Mouse (Mus musculus) limb, embryonic 13.5 days (tissue): Measurements from ENCODE around the gene Rnf151. TPM values are rescaled to one million over a fixed set of nuclear protein-coding genes. Genes with fewer than 3 reads are reported as not detected.
"Not testable (repeated sequence)": the region's sequence is repeated elsewhere in the genome, so short reads cannot be mapped to it uniquely, and the experiment has no call there.

Source experiments
- ATAC-seq: fragments of 200-750 bp; cut with Nextera tagmentation; 2 replicates; pipeline ENCODE4 v1.8.0; 2017; ENCODE audit warnings: low read depth, moderate number of reproducible peaks, moderate TSS enrichment; ENCODE audit not compliant: low FRiP score
- H3K27ac ChIP-seq: fragments of 300-500 bp; sonication (generic); 2 replicates; pipeline ENCODE4 v1.5.1; 2015; ENCODE audit warnings: inconsistent platforms, mild to moderate bottlenecking, moderate library complexity
- H3K27me3 ChIP-seq: fragments of 300-500 bp; sonication (generic); 2 replicates; pipeline ENCODE4 v1.6.1; 2015; ENCODE audit warnings: mild to moderate bottlenecking, inconsistent platforms
- H3K36me3 ChIP-seq: fragments of 300-500 bp; sonication (generic); 2 replicates; pipeline ENCODE4 v1.6.1; 2015; ENCODE audit warnings: inconsistent platforms, mild to moderate bottlenecking, moderate library complexity
- H3K4me1 ChIP-seq: fragments of 300-500 bp; sonication (generic); 2 replicates; pipeline ENCODE4 v1.6.1; 2015; ENCODE audit warnings: inconsistent platforms
- H3K4me2 ChIP-seq: fragments of 300-500 bp; sonication (generic); replicated peaks from 2 replicates; pipeline ENCODE4 v1.6.1; 2015; ENCODE audit warnings: inconsistent platforms, mild to moderate bottlenecking, moderate library complexity
- H3K4me3 ChIP-seq: fragments of 300-500 bp; sonication (generic); 2 replicates; pipeline ENCODE4 v1.5.1; 2015; ENCODE audit warnings: moderate library complexity, mild to moderate bottlenecking, inconsistent platforms
- H3K9ac ChIP-seq: fragments of 300-500 bp; sonication (generic); 2 replicates; pipeline ENCODE4 v1.6.1; 2015; ENCODE audit warnings: mild to moderate bottlenecking, inconsistent platforms
- H3K9me3 ChIP-seq: fragments of 300-500 bp; sonication (generic); 2 replicates; pipeline ENCODE4 v1.6.1; 2016; ENCODE audit warnings: inconsistent platforms
- whole genome bisulfite sequencing: fragments of 180-500 bp; shearing (Covaris S2); methylation state at CpG from one replicate; pipeline ENCODE4 v1.1.7; 2015; 5-methylcytosine and 5-hydroxymethylcytosine counted together
- polyA plus RNA-seq: library from polyadenylated mRNA; unstranded; fragments of >200 nt; fragmentation: Nextera tagmentation; extraction: Ambion mirVana; gene quantifications from 2 replicates; pipeline ENCODE4 v1.2.1, GENCODE M21; 2015

Rnf151 gene
- polyA plus RNA-seq, 1 experiment from 2014 or later: not detected

DNA sequence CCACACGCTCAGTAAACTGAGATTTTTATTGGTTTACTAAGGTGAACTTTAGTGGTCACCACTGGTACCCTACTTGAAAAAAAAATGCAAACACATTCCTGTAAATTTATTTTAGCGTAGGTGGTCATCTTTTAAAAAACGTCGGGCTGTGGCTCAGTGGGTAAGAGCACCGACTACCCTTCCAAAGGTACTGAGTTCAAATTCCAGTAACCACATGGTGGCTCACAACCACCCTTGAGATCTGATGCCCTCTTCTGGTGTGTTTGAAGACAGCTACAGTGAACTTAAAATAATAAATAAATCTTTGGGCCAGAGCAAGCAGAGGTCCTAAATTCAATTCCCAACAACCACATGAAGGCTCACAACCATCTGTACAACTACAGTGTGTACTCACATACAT, 1.1 kb upstream of the Rnf151 start:
- Histone ChIP-seq H3K4me1 (peaks cover 32% of the 10 kb centered on the region), H3K4me2 (peak overlapping the region; percentile 91), H3K36me3 (peaks cover 47% of the 10 kb centered on the region), H3K9ac (peak overlapping the region; percentile 92), H3K4me3 (peak overlapping the region; percentile 84)
- not testable (repeated sequence) for H3K27me3 ChIP-seq, H3K27ac ChIP-seq, ATAC-seq, H3K9me3 ChIP-seq
- WGBS: 63% methylated on average over 5 of the region's 5 CpGs

DNA sequence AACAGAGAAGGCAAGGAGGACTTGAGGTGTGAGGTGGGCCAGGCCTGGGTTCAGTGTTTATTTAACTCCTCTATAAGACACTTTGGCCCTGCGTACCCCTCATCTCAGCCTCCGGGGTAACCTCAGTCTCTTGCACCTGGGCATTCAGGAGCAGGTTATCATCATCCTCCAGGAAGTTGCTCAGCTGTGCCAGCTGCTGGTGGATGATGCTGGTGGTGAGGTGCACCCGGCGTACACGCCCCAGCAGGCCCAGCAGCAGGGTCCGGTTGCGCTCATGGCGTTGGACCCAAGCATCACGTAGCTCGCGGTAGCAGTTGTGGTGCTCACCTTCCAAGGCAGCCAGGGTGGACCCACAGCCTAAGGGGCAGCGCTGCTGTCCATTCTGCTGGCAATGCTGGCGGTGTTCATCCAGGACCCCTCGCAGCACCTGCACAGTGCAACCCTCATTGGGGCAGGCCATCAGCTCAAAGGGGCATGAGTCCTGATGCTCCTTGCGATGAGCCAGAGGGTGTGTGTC, 1.6 kb downstream of the Rnf151 start:
- WGBS: 97% methylated on average over 15 of the region's 15 CpGs
- H3K9ac ChIP-seq: no peak overlapping the region

DNA sequence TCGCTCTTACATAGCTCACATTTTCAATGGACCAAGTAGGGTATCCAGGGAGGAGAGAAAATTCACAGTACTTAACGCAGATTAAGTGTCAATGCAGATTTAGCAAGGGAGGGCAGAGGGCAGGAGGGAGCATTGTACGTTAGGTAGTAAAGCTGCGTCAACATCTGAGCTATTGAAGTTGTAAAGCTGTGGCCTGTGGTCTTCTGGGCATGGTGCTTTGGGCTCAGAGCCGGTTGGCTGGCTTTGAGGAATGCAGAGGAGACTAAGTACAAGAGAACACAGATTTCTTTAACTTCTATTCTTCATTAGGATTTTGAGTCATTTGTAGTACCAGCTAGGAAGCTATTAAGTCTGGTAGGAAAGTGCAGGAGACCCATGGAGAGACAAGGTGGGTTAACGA, 2.3 kb downstream of the Rnf151 start:
- Histone ChIP-seq H3K36me3 (peaks cover 28% of the 10 kb centered on the region), H3K27me3 (no peaks in the 10 kb centered on the region), H3K9me3 (no peaks in the 10 kb centered on the region), H3K27ac (no peak overlapping the region), H3K4me3 (no peak overlapping the region), H3K4me1 (peaks cover 6% of the 10 kb centered on the region), H3K9ac (no peak overlapping the region), H3K4me2 (no peak overlapping the region)
- 67% methylated on average over 6 of the region's 6 CpGs for WGBS
- no peak for ATAC-seq

More for the DNA sequence above, 1.6 kb downstream of the Rnf151 start:
- Histone ChIP-seq H3K27me3 (no peaks in the 10 kb centered on the region), H3K4me1 (peaks cover 8% of the 10 kb centered on the region), H3K36me3 (peaks cover 32% of the 10 kb centered on the region), H3K4me2 (no peak overlapping the region), H3K9me3 (no peaks in the 10 kb centered on the region), H3K27ac (no peak overlapping the region), H3K4me3 (no peak overlapping the region)
- ATAC-seq: no peak

DNA sequence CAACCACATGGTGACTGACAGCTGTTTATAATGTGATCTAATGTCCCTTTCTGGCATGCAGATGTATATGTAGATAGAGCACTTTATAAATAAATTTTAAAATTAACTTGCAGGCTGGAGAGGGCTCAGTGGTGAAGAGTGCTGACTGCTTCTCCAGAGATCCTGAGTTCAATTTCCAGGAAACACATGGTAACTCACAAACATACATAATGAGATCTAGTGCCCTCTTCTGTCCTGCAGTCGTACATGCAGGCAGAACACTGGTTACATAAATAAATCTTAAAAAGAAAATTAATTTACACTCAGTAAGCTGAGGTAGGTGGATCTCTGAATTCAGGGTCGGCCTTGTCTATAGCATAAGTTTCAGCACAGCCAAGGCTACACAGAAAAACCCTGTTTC, 9.2 kb downstream of the Rnf151 start:
- H3K9me3 ChIP-seq: no peaks in the 10 kb centered on the region
- H3K27ac ChIP-seq: no peak overlapping the region
- 0 out of 2 replicates have a peak overlapping the region, but pooled peaks have one; percentile 85 for H3K4me3 ChIP-seq
- H3K27me3 ChIP-seq: no peaks in the 10 kb centered on the region
- H3K4me1 ChIP-seq: peaks cover 14% of the 10 kb centered on the region
- peak overlapping the region; percentile 84; the same call in 1 of the 2 replicates for H3K4me2 ChIP-seq
- ATAC-seq: no peak
- WGBS: 35% methylated on average over 2 of the region's 2 CpGs
- H3K36me3 ChIP-seq: peaks cover 23% of the 10 kb centered on the region
- H3K9ac ChIP-seq: no peak overlapping the region

DNA sequence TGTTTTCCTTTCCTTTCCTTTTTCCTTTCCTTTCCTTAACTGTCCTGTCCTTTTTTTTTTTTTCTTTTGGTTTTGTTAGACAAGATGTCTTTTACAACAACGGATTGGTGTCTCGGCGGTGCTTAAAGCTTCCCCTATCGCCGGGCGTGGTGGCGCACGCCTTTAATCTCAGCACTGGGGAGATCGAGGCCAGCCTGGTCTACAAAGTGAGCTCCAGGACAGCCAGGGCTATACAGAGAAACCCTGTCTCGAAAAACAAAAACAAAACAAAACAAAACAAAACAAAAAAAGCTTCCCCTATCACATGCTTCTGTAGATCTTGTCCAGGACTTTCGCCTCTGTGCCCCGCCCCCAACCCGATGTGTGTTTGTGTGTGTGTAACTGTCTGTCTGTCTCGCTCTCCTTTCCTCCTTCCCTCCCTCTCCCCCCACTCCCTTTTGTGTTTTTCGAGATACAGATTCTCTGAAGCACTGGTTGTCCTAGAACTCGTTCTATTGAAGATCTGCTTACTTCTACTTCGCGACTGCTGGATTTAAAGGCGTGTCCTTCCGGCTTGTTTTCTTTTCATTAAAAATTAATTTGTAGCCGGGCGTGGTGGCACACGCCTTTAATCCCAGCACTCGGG, 9.9 kb downstream of the Rnf151 start:
- Histone ChIP-seq H3K4me1 (peaks cover 14% of the 10 kb centered on the region), H3K9me3 (no peaks in the 10 kb centered on the region), H3K4me2 (peak overlapping the region; percentile 84), H3K36me3 (peaks cover 29% of the 10 kb centered on the region), H3K27ac (peak overlapping the region; percentile 67), H3K4me3 (peak overlapping the region; percentile 85), H3K9ac (peak overlapping the region; percentile 81), H3K27me3 (no peaks in the 10 kb centered on the region)
- 6% methylated on average over 24 of the region's 24 CpGs for WGBS
- peak; percentile 14; the same call in 1 of the 2 replicates for ATAC-seq

DNA sequence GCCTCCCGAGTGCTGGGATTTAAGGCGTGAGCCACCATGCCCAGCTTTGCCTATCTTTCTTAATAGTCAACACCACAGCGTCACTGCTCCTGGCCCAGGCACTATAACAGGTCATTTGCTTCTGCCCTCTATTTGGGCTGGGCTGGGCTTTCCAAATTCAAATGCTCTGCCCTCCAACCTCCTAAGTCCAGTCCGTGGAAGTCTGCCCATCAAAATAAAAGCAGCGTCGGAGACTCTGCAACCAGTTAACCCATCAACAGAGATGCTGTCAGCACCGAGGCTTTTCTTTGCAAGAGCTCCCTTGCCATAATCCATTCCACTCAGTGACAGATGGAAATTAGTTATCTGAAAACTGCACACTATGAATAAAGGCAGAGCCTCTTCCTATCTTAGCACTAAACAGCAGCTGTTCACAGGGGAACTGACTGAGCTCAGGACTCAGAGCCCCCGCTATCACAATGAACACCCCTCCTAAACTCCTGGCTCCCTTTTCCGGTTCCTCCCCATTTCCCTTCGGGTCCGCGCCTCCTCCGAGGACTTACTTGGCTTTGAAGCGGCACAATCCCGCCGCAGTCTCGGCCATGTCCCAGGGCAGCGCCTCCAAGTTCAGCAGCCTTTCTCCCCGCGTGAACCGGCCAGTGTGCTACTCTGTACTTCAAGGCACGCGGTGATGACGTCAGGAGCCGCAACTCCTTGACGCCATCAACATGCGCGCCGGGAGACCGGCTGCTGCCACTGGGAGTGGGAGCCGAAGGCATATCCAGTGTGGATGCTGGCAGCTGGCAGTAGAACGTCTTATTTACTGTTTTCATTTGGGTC, 10.7 kb downstream of the Rnf151 start, which contains the start of gene Tbl3:
Gene Tbl3, minus strand, starts transcription at position 679 of the 819 bp plus-strand sequence.
- H3K4me1 ChIP-seq: peaks cover 14% of the 10 kb centered on the region
- H3K9ac ChIP-seq: peak within 1 kb of the TSS; percentile 81
- H3K4me2 ChIP-seq: peak within 1 kb of the TSS; percentile 84
- no peaks in the 10 kb centered on the region for H3K27me3 ChIP-seq
- 4% methylated on average over 32 of the region's 32 CpGs for WGBS
- no peaks in the 10 kb centered on the region for H3K9me3 ChIP-seq
- peaks cover 36% of the 10 kb centered on the region for H3K36me3 ChIP-seq
- H3K4me3 ChIP-seq: peak within 1 kb of the TSS; percentile 85
- ATAC-seq: peak; percentile 86
- H3K27ac ChIP-seq: peak within 1 kb of the TSS; percentile 67

DNA sequence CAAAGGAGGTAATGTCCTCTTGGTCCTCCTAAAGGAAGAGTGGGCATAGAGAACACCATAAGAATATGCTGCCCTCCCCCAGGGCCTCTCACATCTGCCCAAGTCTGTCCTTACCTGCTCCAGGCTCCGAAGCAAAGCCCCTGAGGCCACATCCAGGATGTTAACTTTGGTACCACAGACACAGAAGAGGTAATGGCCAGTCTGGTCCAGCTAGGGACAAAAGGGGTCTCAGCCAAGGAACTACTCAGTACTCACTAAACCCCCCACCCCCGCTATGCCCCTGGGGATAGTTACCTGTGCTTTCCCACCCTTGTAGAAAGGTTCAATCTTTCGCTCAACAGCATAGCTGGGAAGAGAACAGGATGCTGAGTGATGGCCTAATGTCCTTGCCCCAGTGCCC, 12.0 kb downstream of the Rnf151 start:
- WGBS: 89% methylated on average over 3 of the region's 3 CpGs
- Histone ChIP-seq H3K9me3 (no peaks in the 10 kb centered on the region), H3K27me3 (no peaks in the 10 kb centered on the region), H3K9ac (no peak overlapping the region), H3K4me3 (peak overlapping the region; percentile 15), H3K4me2 (peak overlapping the region; percentile 84; the same call in 1 of the 2 replicates), H3K36me3 (peaks cover 50% of the 10 kb centered on the region), H3K4me1 (peaks cover 14% of the 10 kb centered on the region), H3K27ac (no peak overlapping the region)
- ATAC-seq: no peak

DNA sequence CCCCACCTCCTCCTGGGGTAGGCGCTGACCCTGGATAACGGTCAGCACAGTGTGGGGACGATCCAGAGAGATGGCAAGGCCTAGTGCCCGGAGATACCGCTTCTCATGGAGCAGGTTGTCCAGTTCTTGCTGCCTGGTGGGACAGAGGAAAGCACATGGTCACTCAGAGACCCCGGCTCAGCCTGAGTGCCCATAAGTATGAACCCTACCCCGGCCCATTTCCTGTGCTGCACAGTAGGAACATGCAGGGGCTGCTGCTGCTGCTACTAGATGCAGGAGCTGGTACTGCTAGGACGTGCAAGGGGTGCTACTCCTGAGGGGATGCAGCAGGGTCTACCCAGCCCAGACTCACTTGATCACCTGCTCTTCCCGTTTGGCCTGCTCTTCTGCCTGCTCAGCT, 16.6 kb downstream of the Rnf151 start:
- Histone ChIP-seq H3K27me3 (no peaks in the 10 kb centered on the region), H3K27ac (no peak overlapping the region), H3K36me3 (peaks cover 63% of the 10 kb centered on the region), H3K4me2 (no peak overlapping the region), H3K4me1 (peaks cover 22% of the 10 kb centered on the region), H3K9ac (no peak overlapping the region; the same call in 1 of the 2 replicates), H3K4me3 (no peak overlapping the region), H3K9me3 (no peaks in the 10 kb centered on the region)
- ATAC-seq: no peak
- WGBS: 86% methylated on average over 9 of the region's 9 CpGs

DNA sequence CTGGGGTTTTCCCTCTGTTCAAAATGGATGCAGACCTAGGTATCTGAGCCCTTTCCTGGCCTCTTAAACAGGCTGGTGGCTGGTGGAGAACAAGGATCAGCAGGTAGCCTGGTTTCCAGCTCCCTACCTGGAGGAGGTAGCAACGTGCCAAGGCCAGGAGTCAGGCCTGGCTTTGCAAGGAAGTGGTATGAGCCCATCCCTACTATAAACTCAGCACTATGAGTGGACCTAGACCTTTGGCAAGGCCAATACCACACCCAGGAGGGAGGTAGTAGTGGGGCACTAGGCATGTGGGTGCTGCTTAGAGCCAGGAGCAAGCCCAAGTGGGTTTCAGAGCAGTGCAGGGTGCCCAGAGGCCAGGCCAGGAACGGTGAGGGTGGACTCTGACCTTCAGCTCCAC, 18.4 kb downstream of the Rnf151 start:
- no peak for ATAC-seq
- no peak overlapping the region for H3K4me2 ChIP-seq
- peaks cover 49% of the 10 kb centered on the region for H3K36me3 ChIP-seq
- H3K9ac ChIP-seq: no peak overlapping the region
- 70% methylated on average over 2 of the region's 2 CpGs for WGBS
- H3K4me1 ChIP-seq: peaks cover 28% of the 10 kb centered on the region
- no peaks in the 10 kb centered on the region for H3K9me3 ChIP-seq
- H3K4me3 ChIP-seq: no peak overlapping the region
- H3K27ac ChIP-seq: no peak overlapping the region
- no peaks in the 10 kb centered on the region for H3K27me3 ChIP-seq

DNA sequence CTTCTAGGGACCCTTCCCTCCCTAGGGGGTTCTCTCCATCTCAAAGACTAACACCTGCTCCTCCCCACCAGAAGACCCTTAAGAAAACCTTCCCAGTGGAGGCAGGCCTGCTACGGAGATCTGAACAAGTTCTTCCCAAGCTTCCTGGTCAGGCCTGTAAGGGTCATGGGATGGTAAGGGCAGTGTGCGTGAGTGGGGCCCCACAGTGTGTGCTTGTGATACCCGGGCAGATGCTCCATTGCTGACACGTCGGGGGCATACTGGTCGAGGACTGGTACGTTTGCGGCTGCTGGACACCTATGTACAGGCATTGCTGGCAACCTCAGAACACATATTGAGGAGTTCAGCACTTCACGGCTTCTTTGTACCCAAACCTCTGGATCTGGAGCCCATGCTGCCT, 19.1 kb downstream of the Rnf151 start:
- H3K4me3 ChIP-seq: no peak overlapping the region
- no peak overlapping the region for H3K9ac ChIP-seq
- ATAC-seq: no peak
- H3K36me3 ChIP-seq: peaks cover 44% of the 10 kb centered on the region
- H3K27me3 ChIP-seq: no peaks in the 10 kb centered on the region
- H3K4me1 ChIP-seq: peaks cover 31% of the 10 kb centered on the region
- H3K4me2 ChIP-seq: no peak overlapping the region
- H3K9me3 ChIP-seq: no peaks in the 10 kb centered on the region
- no peak overlapping the region for H3K27ac ChIP-seq
- 68% methylated on average over 9 of the region's 9 CpGs for WGBS

DNA sequence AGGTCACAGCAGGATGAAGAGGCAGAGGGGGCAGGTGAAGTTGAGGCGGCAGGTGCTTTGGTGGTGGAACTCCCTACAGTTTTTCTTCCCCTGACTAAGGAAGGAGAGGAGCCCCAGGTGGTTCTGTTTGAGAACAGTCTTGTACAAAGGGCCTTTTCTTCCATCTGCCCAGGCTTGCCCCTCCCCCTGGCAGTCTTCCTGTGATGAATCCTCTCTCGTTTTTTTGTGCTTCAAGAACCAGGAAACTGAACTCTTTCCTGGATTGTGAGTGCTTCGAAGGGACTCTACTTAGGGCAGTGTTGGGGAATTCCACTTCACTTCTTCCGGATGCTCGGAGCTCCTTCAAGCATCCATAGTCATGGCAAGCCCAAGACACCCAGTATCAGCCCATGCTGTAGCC, 19.9 kb downstream of the Rnf151 start:
- H3K4me2 ChIP-seq: no peak overlapping the region
- no peaks in the 10 kb centered on the region for H3K27me3 ChIP-seq
- H3K9me3 ChIP-seq: no peaks in the 10 kb centered on the region
- H3K27ac ChIP-seq: no peak overlapping the region
- WGBS: 20% methylated on average over 5 of the region's 5 CpGs
- peak overlapping the region; percentile 5; the same call in 1 of the 2 replicates for H3K9ac ChIP-seq
- H3K4me3 ChIP-seq: no peak overlapping the region
- peaks cover 43% of the 10 kb centered on the region for H3K36me3 ChIP-seq
- H3K4me1 ChIP-seq: peaks cover 31% of the 10 kb centered on the region
- ATAC-seq: no peak

DNA sequence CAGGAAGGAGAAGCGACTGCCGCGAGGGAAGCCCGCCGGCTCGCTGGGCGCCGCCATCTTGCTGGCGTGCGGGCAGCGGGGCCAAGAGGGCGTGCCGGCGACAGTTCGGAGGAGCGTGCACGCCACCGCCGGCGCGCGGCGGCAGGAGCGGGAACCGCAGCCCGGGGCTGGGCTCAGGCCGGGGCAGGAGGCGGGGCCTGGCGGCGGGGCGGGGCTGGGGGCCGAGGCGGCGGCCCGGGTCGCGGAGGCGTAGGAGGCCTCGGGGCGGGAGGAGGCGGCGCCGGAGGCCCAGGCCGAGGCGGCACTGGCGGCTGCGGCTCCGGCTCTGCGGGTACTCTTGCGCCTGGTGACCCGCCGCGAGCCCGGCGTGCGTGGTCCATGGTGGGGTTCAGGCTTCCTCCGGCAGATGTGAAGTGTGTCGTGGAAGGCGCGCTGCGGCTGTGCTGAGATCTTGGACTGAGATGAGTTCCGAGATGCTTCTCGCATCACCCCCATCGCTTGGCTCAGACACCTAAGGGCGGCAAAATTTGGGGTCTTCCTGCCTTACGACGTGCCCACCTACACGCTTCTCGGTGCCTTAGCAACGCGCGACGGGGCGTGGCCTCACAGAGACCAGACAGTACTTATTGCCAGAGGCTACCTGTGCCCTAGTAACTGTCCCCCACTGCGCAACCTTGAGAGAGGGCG, 21.7 kb downstream of the Rnf151 start, which contains the start of the genes Gfer and Noxo1:
Gene Gfer, minus strand, starts transcription at position 146 of the 687 bp plus-strand sequence.
Gene Noxo1, plus strand, starts transcription at position 224 of the 687 bp plus-strand sequence.
- peaks cover 31% of the 10 kb centered on the region for H3K4me1 ChIP-seq
- H3K9ac ChIP-seq: peak within 1 kb of the TSS; percentile 88
- peaks cover 35% of the 10 kb centered on the region for H3K36me3 ChIP-seq
- H3K27ac ChIP-seq: peak within 1 kb of the TSS; percentile 81
- peak within 1 kb of the TSS; percentile 84 for H3K4me3 ChIP-seq
- peak within 1 kb of the TSS; percentile 81 for H3K4me2 ChIP-seq
- H3K27me3 ChIP-seq: peaks cover 9% of the 10 kb centered on the region
- WGBS: under 1% methylated on average over 64 of the region's 76 CpGs
- no peaks in the 10 kb centered on the region for H3K9me3 ChIP-seq
- peak; percentile 90 for ATAC-seq
